Mouse (Mus musculus) mouse embryonic stem cell (cell line): ENCODE measurements around the gene Rbm33.

Experiments used
- in situ Hi-C, 2 experiments: fragments of 300-500 bp; cut with MboI; formaldehyde crosslinking; loops; 1 replicate in 1 of 2; 3 replicates in 1 of 2; pipeline ENCODE4 v1.14.3; 2019 to 2020; ENCODE audit warnings: low sequenced_read_pairs in 2 of 2, low pct_unique_long_range_greater_than_20kb in 1 of 2, mixed read lengths in 1 of 2; ENCODE audit not compliant: unreplicated experiment in 1 of 2

The Rbm33 gene

DNA sequence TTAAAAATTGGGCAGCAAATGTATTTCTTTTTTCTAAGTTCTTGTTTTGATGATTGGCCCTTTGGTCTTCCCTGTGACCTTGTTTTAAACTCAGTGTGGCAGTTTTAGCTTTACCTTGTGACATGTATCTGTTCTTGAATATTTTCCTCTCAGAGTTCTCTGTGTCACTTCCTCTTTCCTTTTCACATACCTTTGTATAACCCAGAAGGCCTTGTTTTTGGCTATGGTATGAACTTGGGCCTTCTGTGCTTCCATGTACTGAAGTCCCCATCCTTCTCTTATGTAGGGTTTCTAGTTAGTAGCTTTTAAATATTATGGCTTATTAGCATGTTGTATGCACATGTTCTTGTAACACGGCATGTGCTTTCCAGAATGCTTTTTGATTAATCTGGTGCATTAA is 4.8 kb downstream of the Rbm33 start:
- in situ Hi-C loops, result no loop called here

DNA sequence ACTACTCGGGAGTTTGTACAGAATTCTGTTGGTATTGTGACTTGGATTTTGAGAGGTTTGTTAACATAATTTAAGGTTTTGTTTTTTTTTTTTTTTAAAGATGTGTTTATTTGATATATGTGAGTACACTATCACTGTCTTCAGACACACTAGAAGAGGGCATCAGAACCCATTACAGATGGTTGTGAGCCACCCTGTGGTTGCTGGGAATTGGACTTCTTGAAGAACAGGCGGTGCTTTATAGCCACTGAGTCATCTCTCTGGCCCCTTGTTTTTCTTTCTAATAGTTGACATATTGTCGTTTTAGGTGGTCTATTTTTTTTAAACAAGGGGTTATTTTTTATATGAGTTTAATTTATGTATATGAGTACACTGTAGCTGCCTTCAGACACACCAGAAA is 5.3 kb downstream of the Rbm33 start:
- in situ Hi-C loops, result no loop called here

DNA sequence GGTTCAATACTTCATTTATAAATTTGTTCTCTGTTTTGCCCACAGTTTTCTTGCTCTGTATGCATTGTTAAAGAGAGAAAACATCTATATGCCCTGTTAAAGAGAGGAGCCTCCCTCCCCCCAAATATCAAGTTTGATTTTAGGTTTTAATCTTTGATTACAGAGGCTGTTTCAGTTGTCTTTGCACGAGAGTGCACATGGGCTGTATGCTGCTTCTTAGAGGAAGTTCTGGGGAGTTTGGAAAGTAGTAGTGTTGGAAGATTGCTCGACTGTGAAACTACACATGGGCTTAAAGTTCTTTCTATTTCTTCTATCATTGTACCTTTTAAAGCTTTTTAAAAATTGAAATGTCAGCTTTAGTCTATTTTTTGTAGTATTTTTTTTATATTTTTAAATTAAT is 6.9 kb downstream of the Rbm33 start:
- in situ Hi-C loops, result no loop called here

DNA sequence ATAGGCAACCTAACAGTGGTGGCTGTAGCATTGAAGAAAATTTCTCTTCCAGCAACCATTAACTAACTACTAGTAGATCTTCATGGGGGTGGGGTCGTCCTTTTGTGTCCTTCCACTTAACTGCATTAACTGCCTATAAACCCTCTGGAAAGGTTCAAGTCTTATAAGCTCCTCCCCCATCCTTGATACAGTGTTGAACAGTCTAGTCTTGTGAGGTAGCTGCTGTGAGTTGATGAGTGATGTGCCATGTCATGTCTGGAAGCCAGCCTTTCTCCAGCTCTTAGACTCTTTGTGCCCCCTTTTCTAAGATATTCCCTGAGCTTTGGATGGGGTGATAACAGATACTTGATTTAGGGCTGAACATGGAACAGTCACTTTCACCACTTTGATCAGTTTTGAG is 7.5 kb downstream of the Rbm33 start:
- in situ Hi-C loops, result no loop called here

DNA sequence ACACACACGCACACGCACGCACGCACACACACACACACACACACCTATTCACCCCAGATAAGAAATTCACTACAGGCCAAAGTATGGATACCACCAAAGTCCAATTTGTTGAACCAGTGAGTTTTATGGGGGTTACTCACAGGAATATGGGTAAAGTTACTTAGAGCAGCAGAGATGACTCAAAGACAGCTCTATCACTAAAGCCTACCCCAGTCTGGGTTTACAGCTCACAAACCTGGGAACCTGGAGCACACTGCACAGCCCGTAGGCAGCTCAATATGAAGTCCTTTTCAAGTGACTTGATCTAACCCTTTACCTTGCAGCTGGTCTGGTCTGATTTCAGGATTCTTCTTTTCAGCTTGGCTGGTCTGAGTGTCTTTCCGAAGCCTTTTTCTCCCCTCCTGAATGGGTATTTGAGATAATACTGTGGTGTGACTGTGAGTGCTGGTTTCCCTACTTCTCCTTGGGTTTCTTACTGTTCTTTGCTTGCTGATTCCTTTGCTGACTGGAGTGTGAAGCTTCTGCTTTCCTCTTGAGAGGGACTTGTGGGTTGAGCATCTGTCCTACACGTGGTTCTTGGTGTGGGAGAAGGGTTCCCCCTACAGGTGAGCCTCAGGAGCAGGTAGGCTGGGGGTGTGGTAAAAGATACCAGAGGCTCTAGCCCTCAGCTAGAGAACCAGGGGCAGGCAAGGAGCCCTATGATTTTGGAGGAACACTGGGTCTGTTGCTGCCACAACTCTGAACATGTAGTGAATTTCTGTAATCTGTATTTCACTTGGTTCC is 12.3 kb downstream of the Rbm33 start:
- in situ Hi-C loops, result no loop called here

DNA sequence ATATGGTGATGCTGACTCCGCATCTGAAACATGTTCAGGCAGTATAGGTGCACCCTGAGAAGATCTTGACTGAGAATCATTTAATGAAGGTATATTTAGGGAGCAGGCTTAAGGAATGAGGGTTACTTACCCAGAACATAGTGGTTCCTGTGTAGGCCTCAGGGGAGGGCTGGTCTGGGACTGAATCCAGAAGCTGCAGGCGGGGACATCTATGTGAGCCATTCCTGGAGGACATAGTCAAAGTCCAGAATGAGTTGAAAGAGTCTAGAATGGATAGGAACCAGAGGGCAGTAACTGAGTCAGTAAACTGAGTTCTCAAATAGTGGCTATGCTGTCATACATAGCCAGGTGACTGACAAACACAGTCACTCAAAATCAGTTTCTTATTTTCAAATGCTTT is 16.8 kb downstream of the Rbm33 start:
- in situ Hi-C loops, result no loop called here

DNA sequence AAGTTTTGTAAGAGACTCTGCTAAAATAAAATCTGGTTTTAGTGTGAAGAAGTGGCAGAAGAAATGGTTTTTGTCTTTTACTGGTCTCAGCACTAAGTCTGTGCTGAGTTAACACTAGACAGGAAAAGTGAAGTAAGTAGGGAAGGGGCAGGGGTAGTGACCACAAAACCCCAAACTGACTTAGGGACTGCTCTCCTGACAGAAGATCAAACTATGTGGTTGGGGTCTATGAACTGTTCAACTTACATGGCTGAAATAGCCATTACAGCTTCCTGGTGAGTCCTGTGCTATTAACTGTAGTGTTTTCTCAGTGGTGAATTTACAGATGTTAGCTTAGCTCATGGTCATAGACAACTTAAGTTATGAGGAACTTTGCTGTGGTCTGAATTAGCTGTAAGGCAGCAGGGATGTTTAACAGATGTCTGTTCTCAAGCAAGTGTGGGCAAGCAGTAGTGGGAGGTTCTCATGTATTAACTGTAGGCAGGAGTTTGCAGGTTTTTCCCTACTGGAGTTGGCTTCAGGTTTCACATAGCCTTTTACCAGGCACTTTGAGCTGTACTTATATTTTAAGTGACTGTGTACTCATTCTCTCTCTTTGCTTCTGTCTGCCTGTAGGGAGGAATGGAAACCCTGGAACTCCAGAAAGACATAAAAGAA is 35.1 kb downstream of the Rbm33 start:
- in situ Hi-C loops, result no loop called here

DNA sequence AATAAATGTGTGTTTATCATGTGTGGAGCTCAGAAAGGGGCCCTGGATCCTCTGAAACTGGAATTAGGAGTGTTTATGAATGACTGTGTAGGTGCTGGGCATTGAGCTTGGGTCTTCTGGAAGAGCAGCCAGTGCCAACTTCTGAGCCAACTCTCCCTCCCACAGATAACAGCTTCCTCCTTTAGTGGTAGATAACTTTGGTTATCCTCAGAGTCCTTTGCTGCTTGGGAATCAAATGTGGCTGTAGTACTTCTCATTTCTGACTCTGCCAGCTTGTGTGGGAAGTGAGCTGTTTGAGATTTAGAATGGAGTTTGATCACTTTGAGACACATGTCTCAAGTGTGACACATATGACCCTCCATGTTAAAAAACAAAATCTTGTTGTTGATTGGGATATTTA is 38.7 kb downstream of the Rbm33 start:
- in situ Hi-C loops, result no loop called here

DNA sequence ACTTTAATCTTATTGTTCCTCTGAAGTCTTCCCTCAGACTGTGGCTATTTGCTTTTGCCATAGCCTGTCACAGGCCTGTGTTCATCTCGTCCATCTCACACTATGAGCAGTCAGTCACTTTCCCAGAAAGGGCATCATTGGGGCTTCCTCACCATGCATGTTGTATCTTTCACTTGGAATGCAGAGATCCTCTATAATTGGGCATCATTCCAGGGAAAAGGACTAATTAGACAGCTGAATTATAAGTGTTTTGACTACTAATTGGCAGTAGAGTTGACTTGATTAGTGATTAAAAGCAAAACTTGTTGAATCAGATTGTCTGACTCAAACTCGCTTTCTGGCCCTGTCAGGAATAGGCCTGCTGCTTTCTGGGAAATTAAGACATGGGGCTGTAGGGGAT is 43.8 kb downstream of the Rbm33 start:
- in situ Hi-C loops, result no loop called here

DNA sequence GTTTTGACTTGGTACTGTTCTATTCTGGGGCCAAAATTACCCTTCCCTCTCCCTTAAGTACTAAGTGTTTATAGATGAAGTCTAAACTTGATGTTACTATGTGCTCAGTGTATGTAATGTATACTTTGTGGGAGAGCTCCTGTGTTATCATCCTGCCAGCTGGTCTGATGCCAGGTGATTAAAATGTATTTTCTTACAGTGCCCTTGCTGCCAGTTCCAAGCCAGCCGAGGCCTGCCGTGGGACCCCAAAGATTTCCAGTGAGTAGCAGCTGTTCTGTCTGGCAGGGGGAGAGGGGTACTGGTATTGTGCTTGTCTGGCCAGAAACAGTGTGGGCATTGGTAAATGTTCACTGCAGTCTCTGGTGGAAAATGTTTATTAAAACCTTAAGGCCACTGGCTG is 51.1 kb downstream of the Rbm33 start:
- in situ Hi-C loops, result no loop called here

DNA sequence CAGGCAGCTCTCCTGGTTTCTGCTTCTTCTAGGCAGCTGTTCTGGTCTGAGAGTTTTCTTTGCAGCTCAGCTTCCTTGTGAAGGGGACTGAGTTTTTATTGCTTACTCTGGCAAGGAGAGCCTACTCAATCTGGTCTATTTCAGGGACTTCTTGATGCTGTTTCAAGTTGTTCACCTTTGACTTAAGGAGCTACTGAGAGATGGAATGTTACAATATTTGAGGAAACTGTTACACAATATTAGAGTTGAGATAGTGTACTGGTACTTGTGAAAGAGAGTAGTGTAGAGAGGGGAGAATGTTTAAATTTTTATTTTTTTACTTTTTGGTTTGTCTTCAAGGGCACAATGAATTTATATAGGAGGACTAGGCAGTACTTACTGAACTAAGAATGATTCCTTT is 53.9 kb downstream of the Rbm33 start:
- in situ Hi-C loops, result no loop called here

DNA sequence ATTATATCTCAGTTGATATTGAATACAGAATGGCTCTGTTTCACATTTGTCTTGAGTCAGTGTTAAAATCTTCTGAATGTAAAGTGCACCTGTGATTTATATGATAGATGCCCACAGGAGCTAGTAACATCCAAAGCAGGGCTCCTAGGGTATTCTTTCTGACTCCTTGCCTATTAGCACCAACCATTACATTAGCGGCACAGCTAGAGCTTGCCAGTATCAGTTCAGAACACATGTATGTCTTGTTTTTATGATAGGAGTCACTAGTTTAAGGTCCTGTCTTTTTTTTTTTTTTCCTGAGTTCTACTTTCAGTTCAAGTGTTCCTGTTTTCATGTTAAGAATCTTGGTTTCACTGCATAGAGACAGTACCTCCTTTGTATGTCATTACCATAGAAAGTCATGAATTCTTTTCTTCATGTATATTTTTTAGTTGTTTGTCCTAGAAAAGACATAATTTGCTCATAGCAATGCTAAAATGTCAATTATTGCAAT is 55.3 kb downstream of the Rbm33 start:
- in situ Hi-C loops, result no loop called here

DNA sequence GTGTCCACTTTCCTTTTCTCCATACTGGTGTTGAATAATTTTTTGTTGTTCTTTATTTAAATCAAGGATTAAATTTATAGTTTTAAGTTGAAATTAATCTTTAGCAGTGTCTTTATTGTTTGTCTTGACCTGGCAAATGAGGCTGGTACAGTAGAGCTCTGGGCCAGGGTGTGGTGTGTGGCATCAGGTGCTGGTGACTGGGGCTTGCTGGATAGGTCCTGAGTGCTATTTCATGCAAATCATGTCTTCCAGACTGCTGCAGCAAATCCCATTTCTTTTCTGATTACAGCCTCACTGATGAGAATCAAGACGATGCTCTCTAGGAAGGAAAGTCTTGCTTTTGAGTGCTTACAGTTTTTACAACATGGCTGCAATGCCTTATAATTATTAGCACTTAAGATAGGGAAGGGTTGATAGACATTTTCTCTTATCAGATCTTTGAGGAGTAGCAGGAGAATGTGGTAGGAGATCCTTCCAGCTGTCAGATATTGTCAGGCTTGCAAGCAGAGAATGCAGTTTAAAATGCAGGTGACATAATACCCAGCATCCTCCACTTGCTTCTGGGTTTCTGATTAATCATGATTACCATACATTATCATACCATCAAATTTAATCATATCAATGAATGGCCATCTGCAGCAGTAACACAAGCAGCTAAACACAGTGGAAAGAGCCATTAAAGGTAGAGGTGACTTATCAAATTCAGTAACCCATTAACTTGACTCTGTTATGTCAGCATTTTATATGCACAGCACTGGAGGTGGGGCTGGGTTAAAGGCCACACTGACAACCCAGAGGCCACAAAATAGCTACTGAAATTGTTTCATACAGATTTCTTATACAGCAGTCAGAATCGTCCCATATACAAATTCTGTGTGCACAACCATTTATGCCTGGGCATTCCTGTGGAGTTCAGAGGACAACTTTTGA is 56.8 kb downstream of the Rbm33 start:
- in situ Hi-C loops, result no loop called here

DNA sequence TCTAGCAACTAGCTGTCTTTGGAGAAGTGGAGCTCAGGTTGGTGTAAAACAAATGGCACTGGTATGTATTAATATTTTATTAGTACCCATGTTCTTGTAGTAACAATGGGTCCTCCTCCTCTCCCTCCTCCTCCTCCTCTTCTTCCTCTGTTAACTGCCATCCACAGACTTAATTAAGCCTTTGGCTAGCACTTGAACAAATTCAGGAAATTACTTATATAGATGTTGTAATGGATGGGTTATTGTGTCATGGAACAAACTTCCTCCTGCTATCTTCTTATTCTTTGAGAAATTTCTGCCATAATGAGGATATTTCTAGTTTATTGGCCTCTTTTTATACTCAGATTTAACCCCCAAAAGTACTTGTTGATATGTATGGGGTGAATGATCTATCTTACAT is 60.4 kb downstream of the Rbm33 start:
- in situ Hi-C loops, result loop anchor here in 1 of 2 experiments (25.0 kb wide), 1 partner anchor 615 kb away; no protein-coding TSS in a partner anchor

DNA sequence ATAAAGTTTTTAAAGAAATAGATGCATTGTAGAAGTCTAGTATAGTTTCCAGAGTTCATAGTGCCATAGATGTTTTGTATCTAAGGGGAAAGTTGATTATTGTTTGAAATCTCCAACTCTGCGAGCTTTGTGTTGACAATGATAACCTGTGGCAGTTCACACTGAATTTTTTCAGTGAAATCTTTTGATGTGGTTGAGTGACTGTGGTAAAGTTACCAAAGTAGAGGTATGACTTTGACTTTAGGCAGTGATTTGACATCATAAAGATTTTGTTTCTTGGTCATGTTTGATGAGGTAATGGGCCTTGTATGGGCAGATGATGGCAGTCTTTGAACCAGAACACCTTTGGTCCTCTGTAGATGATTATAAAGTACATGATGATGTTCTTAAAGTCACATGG is 65.4 kb downstream of the Rbm33 start:
- in situ Hi-C loops, result loop anchor here in 1 of 2 experiments (25.0 kb wide), 1 partner anchor 620 kb away; no protein-coding TSS in a partner anchor

DNA sequence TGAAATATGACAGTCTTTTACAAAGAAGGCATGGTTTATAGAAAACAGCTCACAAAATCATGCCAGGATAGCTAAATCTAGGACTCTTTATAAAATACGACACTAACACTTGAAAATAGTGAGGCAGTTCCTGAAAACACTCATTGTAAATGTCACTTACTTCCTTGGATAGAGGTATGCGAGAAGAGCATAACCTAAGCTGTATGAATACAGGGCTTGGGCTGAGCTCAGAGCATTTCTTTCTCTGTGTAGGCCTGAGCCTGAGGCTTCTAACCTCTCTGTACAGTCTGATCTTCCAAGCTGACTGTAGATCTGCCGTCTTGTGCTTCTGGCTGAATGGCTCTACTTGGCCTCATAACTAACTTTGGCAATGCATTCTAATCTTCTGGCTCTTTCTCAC is 69.9 kb downstream of the Rbm33 start:
- in situ Hi-C loops, result loop anchor here in 1 of 2 experiments (25.0 kb wide), 1 partner anchor 624 kb away; no protein-coding TSS in a partner anchor

DNA sequence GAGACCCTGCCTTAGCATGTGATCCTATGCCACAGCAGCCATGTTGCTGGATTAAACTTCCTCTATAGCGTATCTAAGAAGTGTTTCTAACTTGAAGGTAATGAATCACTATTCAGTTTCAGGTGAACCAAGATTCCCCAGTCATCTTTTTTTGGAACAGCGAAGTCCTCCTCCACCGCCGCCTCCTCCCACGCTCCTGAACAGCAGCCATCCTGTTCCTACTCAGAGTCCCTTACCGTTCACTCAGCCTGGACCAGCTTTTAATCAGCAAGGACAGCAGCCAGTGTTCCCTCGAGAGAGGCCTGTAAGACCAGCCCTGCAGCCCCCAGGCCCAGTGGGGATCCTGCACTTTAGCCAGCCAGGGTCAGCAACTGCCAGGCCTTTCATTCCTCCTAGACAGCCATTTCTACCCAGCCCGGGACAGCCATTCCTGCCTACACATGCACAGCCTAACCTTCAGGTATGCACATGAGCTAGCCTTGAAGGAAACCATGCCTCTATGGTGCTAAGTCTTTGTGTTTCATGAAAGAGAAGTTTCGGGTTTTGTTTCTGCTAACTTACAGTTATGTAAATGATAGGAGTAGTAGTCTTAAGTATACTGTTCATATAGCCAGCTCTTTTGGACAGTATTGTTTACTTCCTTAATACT is 70.7 kb downstream of the Rbm33 start:
- in situ Hi-C loops, result loop anchor here in 1 of 2 experiments (25.0 kb wide), 1 partner anchor 625 kb away; no protein-coding TSS in a partner anchor

DNA sequence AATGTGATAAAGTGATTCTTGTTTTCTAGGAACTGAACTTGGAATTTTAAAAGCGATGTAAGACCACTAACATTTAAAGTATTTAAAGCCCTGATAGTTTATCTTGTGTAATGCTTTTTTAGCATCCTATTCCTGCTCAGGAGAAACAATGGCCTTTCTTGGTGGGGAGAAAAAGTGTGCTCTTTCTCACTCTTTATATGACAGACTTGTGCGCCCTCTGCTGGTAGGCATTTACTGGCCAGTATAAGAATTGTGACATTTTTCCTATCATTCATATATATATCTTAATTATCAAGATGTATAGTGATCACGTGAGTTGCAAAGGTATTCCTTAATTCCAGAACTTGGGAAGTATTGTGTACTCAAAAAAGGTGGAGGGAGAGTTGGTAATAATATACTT is 71.3 kb downstream of the Rbm33 start:
- in situ Hi-C loops, result loop anchor here in 1 of 2 experiments (25.0 kb wide), 1 partner anchor 626 kb away; no protein-coding TSS in a partner anchor
